Mouse (Mus musculus) lung, postnatal 4 days (tissue): Measurements from ENCODE around the gene 3110070M22Rik.
A peak's percentile ranks its signal among the peaks of the same experiment; 100 is the strongest.
"Not testable (repeated sequence)": the region's sequence is repeated elsewhere in the genome, so short reads cannot be mapped to it uniquely, and the experiment has no call there.

Experiments used
- DNase-seq, 2 experiments: peaks; one replicate each; pipeline ENCODE4 v3.0.0; 2021

3110070M22Rik gene

DNA sequence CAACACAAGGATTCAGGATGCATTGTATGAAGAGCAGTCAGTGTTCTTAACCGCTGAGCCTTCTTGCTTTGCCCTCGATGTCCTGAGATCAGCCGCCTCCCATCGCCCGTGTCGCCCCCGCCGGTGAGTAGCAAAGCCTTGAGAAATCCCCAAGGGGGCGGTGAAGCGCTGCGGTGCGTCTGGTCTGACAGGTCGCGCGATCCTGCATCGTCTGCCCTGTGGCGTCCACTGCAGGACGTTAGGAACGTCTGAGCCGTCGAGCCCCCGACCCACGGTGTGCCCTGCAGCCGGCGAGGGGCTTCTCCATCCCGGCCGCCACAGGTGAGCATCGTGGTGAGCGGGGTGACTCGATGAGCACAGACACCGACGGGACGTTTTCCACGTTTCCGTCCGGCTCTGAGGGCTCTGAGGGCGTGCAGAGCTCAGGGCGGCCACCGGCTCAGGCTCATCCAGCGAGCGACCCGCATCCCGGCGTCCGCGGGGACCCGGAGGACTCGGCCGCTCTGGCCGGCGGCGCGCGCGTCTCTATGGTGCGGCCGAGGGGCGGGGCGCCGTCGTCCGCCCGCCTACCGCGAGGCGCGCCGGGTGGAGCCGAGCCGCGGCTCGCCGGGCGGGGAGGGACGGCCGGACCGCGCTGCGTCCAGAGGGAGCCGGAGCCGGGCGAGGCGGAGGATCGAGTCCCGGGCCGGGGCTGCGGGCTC, at the start of gene 3110070M22Rik, which contains the start of gene Tmem267:
Gene 3110070M22Rik, minus strand, starts transcription at position 504 of the 701 bp plus-strand sequence.
Gene Tmem267, plus strand, starts transcription at position 160 of the 701 bp plus-strand sequence.
- DNase-seq, result peak; percentile 89 to 92

GRCm38 (mm10) chr13:119494938-119495337, 6.8 kb upstream of the 3110070M22Rik start:
- not testable (repeated sequence) for DNase-seq

GRCm38 (mm10) chr13:119492083-119492482, 3.9 kb upstream of the 3110070M22Rik start:
- not testable (repeated sequence) for DNase-seq

DNA sequence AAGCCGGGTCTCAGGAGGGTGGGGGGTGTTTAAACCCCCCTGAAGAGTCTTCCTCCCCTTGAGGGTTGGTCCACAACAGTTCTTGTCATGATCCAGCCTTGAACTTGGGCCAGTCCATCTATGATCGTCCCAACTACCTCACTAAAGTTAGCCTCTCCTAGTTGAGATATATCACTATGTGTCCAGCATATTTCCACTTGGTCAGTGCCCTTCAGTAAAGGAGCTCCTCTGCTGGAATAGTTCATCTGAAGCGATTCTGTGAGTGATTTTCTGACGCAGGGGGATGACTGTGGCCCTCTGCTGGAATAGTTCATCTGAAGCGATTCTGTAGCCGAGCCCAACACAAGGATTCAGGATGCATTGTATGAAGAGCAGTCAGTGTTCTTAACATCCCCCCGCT, 829 bp downstream of the 3110070M22Rik start:
- no peak for DNase-seq

DNA sequence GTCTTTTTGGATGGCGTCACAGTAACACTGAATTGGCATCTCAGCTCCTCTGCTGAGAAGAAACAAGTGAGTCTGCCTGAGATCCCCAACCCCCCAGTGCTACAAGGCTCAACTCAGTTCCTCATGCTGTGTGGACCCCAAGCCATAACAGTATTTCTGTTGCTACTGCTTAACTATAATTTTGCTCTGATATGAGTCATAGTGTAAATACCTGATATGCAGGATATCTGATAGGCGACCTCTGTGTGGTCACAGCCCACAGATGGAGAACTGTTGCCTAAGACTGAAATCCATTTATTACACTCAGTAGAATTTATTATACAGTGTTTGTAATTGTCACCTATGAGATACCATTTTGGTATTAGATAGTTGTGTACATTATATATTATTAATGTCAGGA, 10.4 kb downstream of the 3110070M22Rik start:
- DNase-seq, result no peak

DNA sequence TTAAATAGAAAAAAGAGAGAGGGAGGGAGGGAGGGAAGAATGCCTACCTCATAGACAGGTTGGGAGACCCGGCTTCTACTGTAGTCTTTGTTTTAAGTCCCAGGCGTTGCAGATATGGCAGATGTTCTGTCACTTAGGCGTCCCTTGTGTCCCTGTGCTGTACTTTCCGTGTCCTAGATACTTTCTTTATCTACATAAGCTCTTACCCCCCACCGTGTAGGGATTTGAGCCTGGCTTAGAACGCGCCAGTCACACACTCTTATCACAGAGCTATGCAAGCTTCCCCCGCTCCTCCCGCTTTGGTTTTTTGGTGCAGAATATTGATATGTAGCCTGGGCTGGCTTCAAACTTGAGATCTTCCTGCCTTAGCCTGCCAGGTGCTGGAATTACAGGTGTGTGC, 11.6 kb downstream of the 3110070M22Rik start:
- DNase-seq, result no peak

DNA sequence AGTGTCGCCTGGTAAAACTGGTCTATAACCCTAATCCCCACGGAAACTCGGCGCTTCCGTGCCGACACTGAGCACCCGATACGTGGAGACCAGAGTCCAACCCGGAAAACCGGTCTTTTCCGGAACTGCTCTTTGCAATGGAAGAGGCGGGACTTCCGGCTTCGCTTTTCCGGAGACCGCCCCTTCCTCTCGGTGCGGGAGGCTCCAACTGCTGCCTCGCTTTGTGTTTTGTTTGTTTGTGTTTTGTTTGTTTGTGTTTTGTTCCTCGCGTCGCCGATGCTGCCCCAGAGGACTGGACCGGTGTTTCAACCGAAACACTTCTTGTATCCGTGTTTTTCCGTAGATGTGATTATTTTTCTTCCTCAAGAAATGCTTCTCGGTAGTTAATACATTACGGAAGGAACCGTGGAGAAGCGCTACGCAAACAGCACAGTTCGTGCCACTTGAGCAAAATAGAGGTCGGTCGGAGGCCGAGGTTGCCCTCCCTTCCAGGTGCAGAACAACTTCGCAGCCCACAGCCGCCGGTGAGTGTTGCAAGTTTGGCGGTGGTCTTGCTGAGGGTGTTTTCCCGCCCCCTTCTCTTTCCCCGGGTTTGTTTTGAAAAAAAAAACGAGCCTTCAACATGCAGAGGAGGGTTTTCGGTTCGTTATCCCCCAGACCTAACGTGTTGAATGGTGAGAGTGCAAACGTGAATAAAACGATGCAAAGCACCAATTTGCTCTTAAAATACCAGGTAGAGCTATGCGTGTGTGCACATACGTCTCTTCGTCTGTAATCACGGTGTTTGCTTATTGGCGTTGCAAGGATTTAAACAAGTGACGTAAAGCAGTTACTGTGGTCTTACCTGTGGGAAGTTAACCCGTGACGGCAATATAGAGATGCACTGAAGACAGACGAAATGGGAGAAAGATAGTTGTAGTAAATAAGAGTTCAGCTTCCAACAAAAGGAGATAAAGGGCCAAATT, 25.3 kb downstream of the 3110070M22Rik start, which contains the start of gene 4833420G17Rik:
Gene 4833420G17Rik, plus strand, starts transcription at position 173 of the 965 bp plus-strand sequence.
- peak; percentile 90 for DNase-seq

DNA sequence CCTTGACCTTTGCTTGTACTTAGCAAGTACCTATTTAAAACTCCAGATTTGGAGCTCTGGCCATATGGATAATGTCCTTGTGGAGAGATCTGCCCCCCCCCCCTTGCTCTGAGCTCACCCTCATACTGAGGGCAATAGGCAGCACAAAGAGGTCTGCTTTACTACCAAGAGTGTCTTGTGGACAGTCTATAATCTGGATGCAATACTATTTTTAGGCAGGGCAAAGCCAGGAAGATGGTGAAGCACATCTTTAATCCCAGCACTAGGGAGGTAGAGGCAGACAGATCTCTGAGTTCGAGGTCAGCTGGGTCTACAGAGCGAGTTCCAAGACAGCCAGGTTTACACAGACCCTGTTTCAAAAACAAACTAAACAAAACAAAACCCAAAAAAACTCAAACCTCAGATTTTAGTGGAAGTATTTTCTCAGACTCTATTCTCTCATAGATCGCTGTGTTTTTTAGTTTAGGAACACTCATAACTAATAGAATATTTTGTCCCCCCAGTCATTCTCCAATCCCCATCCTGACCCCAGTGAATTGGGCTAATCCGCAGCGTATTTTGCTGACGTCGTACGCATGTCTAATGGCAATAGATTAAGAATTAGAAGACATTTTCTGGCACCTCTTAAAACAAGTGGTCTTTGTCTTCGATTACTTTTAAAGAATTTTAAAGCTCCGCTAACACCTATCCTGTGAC, 26.1 kb downstream of the 3110070M22Rik start:
- no peak for DNase-seq

- no peak for DNase-seq
Observed at GRCm38 (mm10) chr13:119456342-119456741, 31.8 kb downstream of the 3110070M22Rik start.

- no peak for DNase-seq
Observed at GRCm38 (mm10) chr13:119455082-119455481, 33.1 kb downstream of the 3110070M22Rik start.

DNA sequence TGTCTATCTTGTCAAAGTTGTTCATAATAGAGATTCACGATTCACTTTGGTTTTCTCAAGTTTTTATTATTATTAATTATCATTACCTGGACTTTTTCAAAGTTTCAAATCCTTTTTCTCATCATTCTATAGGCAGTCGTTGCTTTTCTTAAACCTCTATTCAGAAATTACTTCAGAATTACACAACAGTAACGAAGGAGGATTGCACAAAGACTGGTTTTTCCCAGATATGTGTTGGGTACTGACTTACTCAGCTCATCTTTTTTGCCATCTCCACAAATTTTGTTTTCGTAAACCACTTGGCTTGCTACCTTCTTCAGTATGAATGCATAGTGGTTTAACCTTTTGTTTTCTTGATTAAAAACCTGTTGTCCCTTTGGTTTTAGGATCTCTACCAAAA, 34.6 kb downstream of the 3110070M22Rik start:
- no peak for DNase-seq

GRCm38 (mm10) chr13:119442244-119442643, 45.9 kb downstream of the 3110070M22Rik start:
- no peak for DNase-seq
